Mouse (Mus musculus): ENCODE data around the gene Hpca. TPM values are rescaled to one million over a fixed set of nuclear protein-coding genes. Genes with fewer than 3 reads are reported as not detected.

Hpca gene
- total and polyA plus RNA-seq, 2 experiments from 2014 or later: 0.16 TPM; not detected in 1

- ATAC-seq (ENCODE audit: insufficient read depth, low read depth): no peak
- no peak for DNase-seq (ENCODE audit: low spot score)
- H3K4me2 ChIP-seq (ENCODE audit: low read depth, low read length): no peak overlapping the region
- H3K4me1 ChIP-seq (ENCODE audit: control insufficient read depth, insufficient read depth): peaks cover 31% of the 10 kb centered on the region
- H3K36me3 ChIP-seq (replicated peaks; ENCODE audit: control insufficient read depth, insufficient read depth, low read length): no peaks in the 10 kb centered on the region; the same call in none of the 2 replicates
- no peak overlapping the region for H3K27ac ChIP-seq (ENCODE audit: low read depth)
- H3K9me3 ChIP-seq (replicated peaks; ENCODE audit: control insufficient read depth, low read length): no peaks in the 10 kb centered on the region
- 65% methylated on average over 5 of the region's 5 CpGs for WGBS
- TF ChIP-seq EP300 (IDR thresholded peaks at IDR 0.05; ENCODE audit: low read depth) (no peak), CTCF (IDR thresholded peaks at IDR 0.05; ENCODE audit: low read depth) (no peak)
- H3K4me3 ChIP-seq (ENCODE audit: low read depth, low read length): no peak overlapping the region
- no peak overlapping the region for H3K9ac ChIP-seq (replicated peaks; ENCODE audit: low read depth, low read length)
- peaks cover 8% of the 10 kb centered on the region for H3K27me3 ChIP-seq (ENCODE audit: control insufficient read depth, insufficient read depth, low read length)
These were observed 17.8 kb upstream of the Hpca start for GRCm38 (mm10) chr4:129139642-129140041.

- H3K4me1 ChIP-seq (ENCODE audit: control insufficient read depth, insufficient read depth): peaks cover 23% of the 10 kb centered on the region
- ATAC-seq (ENCODE audit: insufficient read depth, low read depth): no peak
- no peak for DNase-seq (ENCODE audit: low spot score)
These were observed 15.8 kb upstream of the Hpca start for GRCm38 (mm10) chr4:129137392-129138321.

GRCm38 (mm10) chr4:129136579-129137391 is 14.9 kb upstream of the Hpca start, which contains the start of gene Fndc5:
Gene Fndc5, plus strand, starts transcription at chr4:129136999.
- no peaks in the 10 kb centered on the region; the same call in 1 of the 2 replicates for H3K36me3 ChIP-seq (replicated peaks; ENCODE audit: control insufficient read depth, insufficient read depth, low read length)
- peaks cover 8% of the 10 kb centered on the region for H3K27me3 ChIP-seq (ENCODE audit: control insufficient read depth, insufficient read depth, low read length)
- H3K4me1 ChIP-seq (ENCODE audit: control insufficient read depth, insufficient read depth): peaks cover 15% of the 10 kb centered on the region
- ATAC-seq (ENCODE audit: insufficient read depth, low read depth): peak; percentile 13; the same call in 1 of the 2 replicates
- 3% methylated on average over 35 of the region's 80 CpGs for WGBS
- peak within 1 kb of the TSS; percentile 92 for H3K4me2 ChIP-seq (ENCODE audit: low read depth, low read length)
- TF ChIP-seq CTCF (IDR thresholded peaks at IDR 0.05; ENCODE audit: low read depth) (no peak), EP300 (IDR thresholded peaks at IDR 0.05; ENCODE audit: low read depth) (no peak)
- DNase-seq (ENCODE audit: low spot score): no peak
- H3K9me3 ChIP-seq (replicated peaks; ENCODE audit: control insufficient read depth, low read length): no peaks in the 10 kb centered on the region
- peak within 1 kb of the TSS; percentile 63 for H3K4me3 ChIP-seq (ENCODE audit: low read depth, low read length)
- H3K27ac ChIP-seq (ENCODE audit: low read depth): peak within 1 kb of the TSS; percentile 72
- peak within 1 kb of the TSS; percentile 88 for H3K9ac ChIP-seq (replicated peaks; ENCODE audit: low read depth, low read length)

More at GRCm38 (mm10) chr4:129137392-129138321, 15.8 kb upstream of the Hpca start:
- WGBS: 57% methylated on average over 14 of the region's 14 CpGs
- Histone ChIP-seq H3K27ac (ENCODE audit: low read depth) (peak overlapping the region; percentile 72), H3K9ac (replicated peaks; ENCODE audit: low read depth, low read length) (peak overlapping the region; percentile 88), H3K36me3 (replicated peaks; ENCODE audit: control insufficient read depth, insufficient read depth, low read length) (no peaks in the 10 kb centered on the region; the same call in 1 of the 2 replicates), H3K9me3 (replicated peaks; ENCODE audit: control insufficient read depth, low read length) (no peaks in the 10 kb centered on the region), H3K27me3 (ENCODE audit: control insufficient read depth, insufficient read depth, low read length) (peaks cover 8% of the 10 kb centered on the region), H3K4me3 (ENCODE audit: low read depth, low read length) (peak overlapping the region; percentile 63), H3K4me2 (ENCODE audit: low read depth, low read length) (peak overlapping the region; percentile 92)
- TF ChIP-seq EP300 (IDR thresholded peaks at IDR 0.05; ENCODE audit: low read depth) (no peak), CTCF (IDR thresholded peaks at IDR 0.05; ENCODE audit: low read depth) (no peak)

GRCm38 (mm10) chr4:129136189-129136578 is 14.3 kb upstream of the Hpca start:
- Histone ChIP-seq H3K4me3 (ENCODE audit: low read depth, low read length) (peak overlapping the region; percentile 63), H3K27me3 (ENCODE audit: control insufficient read depth, insufficient read depth, low read length) (peaks cover 8% of the 10 kb centered on the region), H3K4me2 (ENCODE audit: low read depth, low read length) (peak overlapping the region; percentile 92), H3K27ac (ENCODE audit: low read depth) (no peak overlapping the region), H3K9ac (replicated peaks; ENCODE audit: low read depth, low read length) (peak overlapping the region; percentile 88), H3K36me3 (replicated peaks; ENCODE audit: control insufficient read depth, insufficient read depth, low read length) (no peaks in the 10 kb centered on the region; the same call in 1 of the 2 replicates), H3K9me3 (replicated peaks; ENCODE audit: control insufficient read depth, low read length) (no peaks in the 10 kb centered on the region), H3K4me1 (ENCODE audit: control insufficient read depth, insufficient read depth) (peaks cover 12% of the 10 kb centered on the region)
- 31% methylated on average over 9 of the region's 9 CpGs for WGBS
- TF ChIP-seq CTCF (IDR thresholded peaks at IDR 0.05; ENCODE audit: low read depth): no peak
- TF ChIP-seq EP300 (IDR thresholded peaks at IDR 0.05; ENCODE audit: low read depth): no peak
- no peak for ATAC-seq (ENCODE audit: insufficient read depth, low read depth)
- no peak for DNase-seq (ENCODE audit: low spot score)

GRCm38 (mm10) chr4:129135637-129136036 is 13.8 kb upstream of the Hpca start:
- no peak overlapping the region for H3K4me3 ChIP-seq (ENCODE audit: low read depth, low read length)
- no peak for TF ChIP-seq EP300 (IDR thresholded peaks at IDR 0.05; ENCODE audit: low read depth)
- no peak for TF ChIP-seq CTCF (IDR thresholded peaks at IDR 0.05; ENCODE audit: low read depth)
- H3K36me3 ChIP-seq (replicated peaks; ENCODE audit: control insufficient read depth, insufficient read depth, low read length): no peaks in the 10 kb centered on the region; the same call in 1 of the 2 replicates
- no peak for DNase-seq (ENCODE audit: low spot score)
- WGBS: 61% methylated on average over 2 of the region's 2 CpGs
- H3K27me3 ChIP-seq (ENCODE audit: control insufficient read depth, insufficient read depth, low read length): peaks cover 12% of the 10 kb centered on the region
- H3K9me3 ChIP-seq (replicated peaks; ENCODE audit: control insufficient read depth, low read length): no peaks in the 10 kb centered on the region
- no peak overlapping the region for H3K4me2 ChIP-seq (ENCODE audit: low read depth, low read length)
- H3K9ac ChIP-seq (replicated peaks; ENCODE audit: low read depth, low read length): no peak overlapping the region
- H3K4me1 ChIP-seq (ENCODE audit: control insufficient read depth, insufficient read depth): peaks cover 9% of the 10 kb centered on the region; the same call in 1 of the 2 replicates
- ATAC-seq (ENCODE audit: insufficient read depth, low read depth): no peak
- no peak overlapping the region for H3K27ac ChIP-seq (ENCODE audit: low read depth)
